Comparison of ENCODE assay signal across 8 mouse cellular contexts in the genomic region with DNA sequence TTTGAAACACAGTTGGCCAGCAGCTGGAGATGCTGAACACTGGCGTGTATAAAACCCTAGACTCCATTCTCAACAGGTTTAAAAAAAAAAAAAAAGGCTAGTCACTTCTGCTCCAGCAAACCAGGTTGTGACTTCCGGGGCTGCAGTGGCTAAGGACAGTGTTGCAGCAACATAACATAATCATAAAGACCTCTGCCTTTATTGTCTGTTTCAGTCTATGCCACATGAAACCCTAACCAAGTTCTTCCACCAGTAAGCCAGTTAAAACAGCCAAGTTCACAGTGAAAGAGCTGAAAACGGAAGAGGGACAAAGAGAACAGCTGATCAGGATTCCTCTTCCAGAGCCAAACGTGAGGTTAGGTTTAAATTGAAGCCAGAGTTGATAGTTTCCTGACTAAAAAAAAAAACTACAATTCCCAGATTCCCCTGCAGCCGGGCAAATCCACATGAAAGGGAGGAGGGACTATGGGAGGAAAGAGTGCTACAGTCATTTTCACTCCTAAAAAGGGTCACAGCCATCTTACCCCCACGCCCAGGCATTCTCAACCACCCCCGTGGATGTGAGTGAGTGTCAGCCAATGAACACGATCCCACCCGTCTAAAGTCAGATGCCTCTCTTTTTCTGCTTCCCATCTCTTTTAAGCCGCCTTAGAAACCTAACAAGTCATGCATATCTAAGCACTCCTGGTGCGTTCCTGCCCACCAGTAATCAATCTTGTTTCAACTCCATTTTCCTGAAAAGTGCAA.
DNase-seq lines count a peak whose midpoint lies in the region; ATAC-seq and TF ChIP-seq lines count a peak whose summit lies in the region.

No protein-coding gene starts in this region.

- no peaks in the 10 kb centered on the region; the same call in none of the 2 replicates for H3K4me1 ChIP-seq in bone marrow, adult 2 months (ENCODE audit: control insufficient read depth, insufficient read depth, low read length)
- no peaks in the 10 kb centered on the region for H3K4me1 ChIP-seq in heart, embryonic 16.5 days (ENCODE audit: control insufficient read depth, insufficient read depth, low read length)
- peaks cover 62% of the 10 kb centered on the region for H3K4me1 ChIP-seq in liver, embryonic 15.5 days (replicated peaks)
- H3K4me1 ChIP-seq in neural tube, embryonic 12.5 days = no peaks in the 10 kb centered on the region

- no peaks in the 10 kb centered on the region for H3K27me3 ChIP-seq in heart, embryonic 16.5 days (ENCODE audit: control insufficient read depth, insufficient read depth, low read length)
- H3K27me3 ChIP-seq in liver, embryonic 15.5 days = no peaks in the 10 kb centered on the region
- no peaks in the 10 kb centered on the region for H3K27me3 ChIP-seq in neural tube, embryonic 12.5 days (replicated peaks)

- peak overlapping the region; percentile 66 for H3K4me2 ChIP-seq in heart, embryonic 16.5 days (ENCODE audit: low read depth, low read length)
- H3K4me2 ChIP-seq in liver, embryonic 15.5 days = peak overlapping the region; percentile 62
- H3K4me2 ChIP-seq in neural tube, embryonic 12.5 days (replicated peaks) = peak overlapping the region; percentile 59

- H3K27ac ChIP-seq in bone marrow, adult 2 months (ENCODE audit: control insufficient read depth, insufficient read depth, low read depth, low read length, poor library complexity) = no peak overlapping the region
- H3K27ac ChIP-seq in heart, embryonic 16.5 days (ENCODE audit: low read length) = peak overlapping the region; percentile 17; the same call in 1 of the 2 replicates
- peak overlapping the region; percentile 66 for H3K27ac ChIP-seq in liver, embryonic 15.5 days (replicated peaks)
- H3K27ac ChIP-seq in neural tube, embryonic 12.5 days = peak overlapping the region; percentile 5; the same call in 1 of the 2 replicates

- peak overlapping the region; percentile 70 for H3K9ac ChIP-seq in heart, embryonic 16.5 days (ENCODE audit: low read length)
- peak overlapping the region; percentile 35; the same call in 1 of the 2 replicates for H3K9ac ChIP-seq in liver, embryonic 15.5 days
- H3K9ac ChIP-seq in neural tube, embryonic 12.5 days = peak overlapping the region; percentile 40; the same call in 1 of the 2 replicates

- H3K36me3 ChIP-seq in heart, embryonic 16.5 days (ENCODE audit: control insufficient read depth, insufficient read depth) = no peaks in the 10 kb centered on the region
- H3K36me3 ChIP-seq in liver, embryonic 15.5 days (replicated peaks) = no peaks in the 10 kb centered on the region
- H3K36me3 ChIP-seq in neural tube, embryonic 12.5 days = no peaks in the 10 kb centered on the region

- H3K9me3 ChIP-seq in heart, embryonic 16.5 days (replicated peaks; ENCODE audit: control insufficient read depth, low read length) = no peaks in the 10 kb centered on the region
- H3K9me3 ChIP-seq in liver, embryonic 15.5 days (replicated peaks) = no peaks in the 10 kb centered on the region
- no peaks in the 10 kb centered on the region for H3K9me3 ChIP-seq in neural tube, embryonic 12.5 days

- no peak for TF ChIP-seq CTCF in bone marrow, adult 2 months (IDR thresholded peaks at IDR 0.05; ENCODE audit: control insufficient read depth, insufficient read depth, low read length)

- peak; percentile 64 for DNase-seq in 416B (ENCODE audit: low read depth)
- DNase-seq in kidney, postnatal 4 days = peak; percentile 54 to 70
- DNase-seq in B cell, adult 2 months = no peak

- WGBS in bone marrow, adult 2 months = 21% methylated on average over 11 of the region's 11 CpGs
- WGBS in heart, embryonic 16.5 days = 14% methylated on average over 11 of the region's 11 CpGs
- 21% methylated on average over 11 of the region's 11 CpGs for WGBS in liver, embryonic 15.5 days (ENCODE audit: insufficient replicate concordance)
- WGBS in neural tube, embryonic 12.5 days = 13% methylated on average over 11 of the region's 11 CpGs

- ATAC-seq in erythroblast, adult 5-6 weeks (replicated peaks; ENCODE audit: low FRiP score, poor library complexity, severe bottlenecking) = peak; percentile 24; the same call in 1 of the 2 replicates
- peak; percentile 58 for ATAC-seq in heart, embryonic 16.5 days (replicated peaks; ENCODE audit: extremely low read depth, insufficient read depth, low FRiP score)
- no peak for ATAC-seq in liver, embryonic 15.5 days (ENCODE audit: insufficient read depth)
- peak; percentile 88 for ATAC-seq in neural tube, embryonic 12.5 days (ENCODE audit: low FRiP score, low read depth)

- peak overlapping the region; percentile 40 for H3K4me3 ChIP-seq in bone marrow, adult 2 months (replicated peaks; ENCODE audit: control insufficient read depth, low read depth, low read length)
- H3K4me3 ChIP-seq in heart, embryonic 16.5 days (ENCODE audit: low read length) = peak overlapping the region; percentile 54
- H3K4me3 ChIP-seq in liver, embryonic 15.5 days (replicated peaks) = peak overlapping the region; percentile 42
- peak overlapping the region; percentile 34 for H3K4me3 ChIP-seq in neural tube, embryonic 12.5 days

- TF ChIP-seq POLR2A in bone marrow, adult 2 months (IDR thresholded peaks at IDR 0.05; ENCODE audit: borderline replicate concordance, control insufficient read depth, low read depth, low read length) = no peak

Comparison
In these comparisons a context has a peak if more than half of its experiments do, and no peak if none do; other contexts are left out.
1. DNase-seq: peak in 416B (single experiment) and kidney, postnatal 4 days (2 of 2); none in B cell, adult 2 months (0 of 2).
2. Peak in every context shown above with its lines, with median percentiles within 50 percentile points of each other: H3K4me3 ChIP-seq, H3K4me2 ChIP-seq and H3K9ac ChIP-seq.